Mouse (Mus musculus): ENCODE measurements around the gene Itpkc. TPM values are rescaled to one million over a fixed set of nuclear protein-coding genes. Genes with fewer than 3 reads are reported as not detected.

The Itpkc gene
- polyA plus RNA-seq, 1 experiment from 2014 or later: 3.3 TPM

DNA sequence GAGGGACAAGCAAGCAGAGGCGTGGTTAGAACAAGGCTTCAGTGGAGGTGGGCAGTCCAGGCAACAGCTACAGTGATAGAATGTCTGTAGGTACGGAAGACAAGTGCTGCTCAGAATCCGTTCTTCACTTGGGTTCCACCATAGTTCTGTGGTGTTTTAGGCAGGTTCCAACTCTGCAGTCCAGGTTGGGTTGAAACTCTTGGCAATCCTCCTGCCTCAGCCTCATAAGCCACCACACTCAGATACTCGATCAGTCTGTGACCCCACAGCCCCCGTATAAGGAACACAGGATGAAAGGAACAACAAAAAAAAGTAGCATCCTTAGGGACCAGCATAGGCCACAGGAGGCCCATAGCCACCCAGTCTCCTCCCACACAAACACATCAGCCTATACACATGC lies 36.0 kb downstream of the Itpkc start:
- H3K4me1 ChIP-seq: peaks cover 19% of the 10 kb centered on the region
- peaks cover 77% of the 10 kb centered on the region for H3K36me3 ChIP-seq
- H3K9ac ChIP-seq: no peak overlapping the region
- H3K4me2 ChIP-seq: no peak overlapping the region
- ATAC-seq (ENCODE audit: extremely low read depth, insufficient number of reproducible peaks, low FRiP score, low TSS enrichment): no peak
- no peak overlapping the region for H3K4me3 ChIP-seq
- 93% methylated on average over 5 of the region's 5 CpGs for WGBS
- no peaks in the 10 kb centered on the region for H3K27me3 ChIP-seq (replicated peaks)
- no peak overlapping the region for H3K27ac ChIP-seq (replicated peaks)
- no peaks in the 10 kb centered on the region for H3K9me3 ChIP-seq

GRCm38 (mm10) chr7:27189271-27189931 lies 39.1 kb downstream of the Itpkc start:
- H3K27ac ChIP-seq (replicated peaks): no peak overlapping the region
- H3K36me3 ChIP-seq: peaks cover 100% of the 10 kb centered on the region
- H3K4me3 ChIP-seq: no peak overlapping the region
- 94% methylated on average over 10 of the region's 10 CpGs for WGBS
- no peak overlapping the region for H3K9ac ChIP-seq
- no peaks in the 10 kb centered on the region for H3K9me3 ChIP-seq
- H3K4me1 ChIP-seq: peaks cover 10% of the 10 kb centered on the region
- no peaks in the 10 kb centered on the region for H3K27me3 ChIP-seq (replicated peaks)
- H3K4me2 ChIP-seq: no peak overlapping the region
- ATAC-seq (ENCODE audit: extremely low read depth, insufficient number of reproducible peaks, low FRiP score, low TSS enrichment): no peak

GRCm38 (mm10) chr7:27185986-27186385 lies 42.5 kb downstream of the Itpkc start:
- H3K4me3 ChIP-seq: no peak overlapping the region
- no peak for ATAC-seq (ENCODE audit: extremely low read depth, insufficient number of reproducible peaks, low FRiP score, low TSS enrichment)
- WGBS: 81% methylated on average over 5 of the region's 5 CpGs

DNA sequence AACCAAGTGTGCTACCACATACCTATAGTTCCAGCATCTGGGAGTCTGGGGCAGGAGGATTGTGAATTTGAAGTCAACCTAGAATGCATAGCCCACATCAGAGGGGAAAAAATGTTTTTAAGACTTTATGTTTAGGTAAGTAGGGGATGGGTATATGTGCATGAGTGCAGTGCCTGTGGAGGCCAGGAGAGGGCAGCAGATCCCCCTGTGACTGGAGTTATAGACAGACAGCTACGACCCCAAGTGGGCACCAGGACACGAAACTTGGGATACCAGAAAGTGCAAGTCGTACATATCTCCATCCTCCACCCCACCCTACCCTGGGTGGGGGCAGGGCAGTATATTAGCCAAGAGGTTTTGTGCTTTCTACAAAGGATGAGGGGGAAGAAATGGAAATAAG lies 43.5 kb downstream of the Itpkc start:
- no peaks in the 10 kb centered on the region for H3K9me3 ChIP-seq
- no peak overlapping the region for H3K4me3 ChIP-seq
- H3K27me3 ChIP-seq (replicated peaks): no peaks in the 10 kb centered on the region
- WGBS: 58% methylated on average over 3 of the region's 3 CpGs
- no peak overlapping the region for H3K27ac ChIP-seq (replicated peaks)
- H3K4me1 ChIP-seq: peaks cover 8% of the 10 kb centered on the region
- no peak for ATAC-seq (ENCODE audit: extremely low read depth, insufficient number of reproducible peaks, low FRiP score, low TSS enrichment)
- peaks cover 69% of the 10 kb centered on the region for H3K36me3 ChIP-seq
- no peak overlapping the region for H3K4me2 ChIP-seq
- no peak overlapping the region for H3K9ac ChIP-seq

More at GRCm38 (mm10) chr7:27185986-27186385, 42.5 kb downstream of the Itpkc start:
- Histone ChIP-seq H3K4me1 (no peaks in the 10 kb centered on the region), H3K9me3 (no peaks in the 10 kb centered on the region), H3K27me3 (replicated peaks) (no peaks in the 10 kb centered on the region), H3K4me2 (no peak overlapping the region), H3K27ac (replicated peaks) (no peak overlapping the region), H3K36me3 (peaks cover 79% of the 10 kb centered on the region), H3K9ac (no peak overlapping the region)

- Histone ChIP-seq H3K4me2 (no peak overlapping the region), H3K4me3 (no peak overlapping the region), H3K4me1 (peaks cover 24% of the 10 kb centered on the region), H3K9me3 (no peaks in the 10 kb centered on the region), H3K27me3 (replicated peaks) (no peaks in the 10 kb centered on the region), H3K27ac (replicated peaks) (no peak overlapping the region), H3K36me3 (peaks cover 44% of the 10 kb centered on the region), H3K9ac (no peak overlapping the region)
- no peak for ATAC-seq (ENCODE audit: extremely low read depth, insufficient number of reproducible peaks, low FRiP score, low TSS enrichment)
- WGBS: 68% methylated on average over 1 of the region's 1 CpGs
Measured at GRCm38 (mm10) chr7:27182498-27182897, 46.0 kb downstream of the Itpkc start.

DNA sequence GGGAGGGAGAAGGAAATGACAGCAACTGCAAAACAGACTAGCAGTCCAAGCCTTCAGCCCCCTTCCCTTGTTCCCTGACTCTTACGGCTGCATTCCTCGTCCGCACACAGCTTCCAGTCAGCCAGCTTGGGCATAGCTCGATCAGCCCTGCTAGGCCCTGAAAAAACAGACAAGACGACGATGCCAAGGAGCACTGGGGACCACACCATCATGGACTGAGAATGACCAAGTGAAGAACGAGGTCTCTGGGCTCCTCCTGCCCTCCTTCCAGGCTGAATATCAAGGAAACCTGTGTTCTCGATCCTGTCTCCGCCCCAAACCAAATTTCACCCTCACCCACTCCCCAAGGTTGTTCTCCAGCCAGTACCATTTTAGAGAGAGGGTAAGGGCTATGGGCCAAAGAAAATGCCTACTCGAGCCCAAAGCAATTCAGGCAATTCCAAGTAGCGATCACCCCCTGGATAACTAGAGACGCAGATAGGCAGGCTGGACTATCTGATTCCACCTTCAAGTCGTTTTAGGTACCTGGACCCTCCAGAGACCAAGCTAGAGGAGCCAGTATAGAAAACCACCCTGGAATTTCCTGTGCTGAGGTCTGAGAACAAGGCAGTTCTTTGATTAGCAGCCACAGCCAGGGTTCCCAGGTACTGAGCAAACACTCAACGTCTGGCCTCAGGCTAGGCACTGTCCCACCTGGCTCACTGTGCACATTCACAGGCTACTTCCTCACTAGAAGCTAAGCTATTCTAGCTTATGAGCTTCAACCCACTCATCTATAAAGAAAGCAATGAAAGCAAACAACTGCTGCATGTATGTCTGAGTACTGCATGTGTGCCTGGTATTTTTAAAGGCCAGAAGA lies 47.4 kb downstream of the Itpkc start, which contains the start of the genes Gm21983 and Mia:
Gm21983 (minus strand) TSS at position 250 of the 859 bp plus-strand sequence.
Mia (minus strand) TSS at position 321 of the 859 bp plus-strand sequence.
- no peak for ATAC-seq (ENCODE audit: extremely low read depth, insufficient number of reproducible peaks, low FRiP score, low TSS enrichment)
- H3K27me3 ChIP-seq (replicated peaks): no peaks in the 10 kb centered on the region
- 56% methylated on average over 14 of the region's 14 CpGs for WGBS
- H3K9ac ChIP-seq: 0 out of 2 replicates have a peak within 1 kb of the TSS, but pooled peaks have one; percentile 7
- H3K9me3 ChIP-seq: no peaks in the 10 kb centered on the region
- H3K4me2 ChIP-seq: no peak within 1 kb of the TSS
- peaks cover 24% of the 10 kb centered on the region for H3K4me1 ChIP-seq
- peaks cover 30% of the 10 kb centered on the region for H3K36me3 ChIP-seq
- 0 out of 2 replicates have a peak within 1 kb of the TSS, but pooled peaks have one; percentile 82 for H3K4me3 ChIP-seq
- H3K27ac ChIP-seq (replicated peaks): peak within 1 kb of the TSS; percentile 81; the same call in 1 of the 2 replicates

DNA sequence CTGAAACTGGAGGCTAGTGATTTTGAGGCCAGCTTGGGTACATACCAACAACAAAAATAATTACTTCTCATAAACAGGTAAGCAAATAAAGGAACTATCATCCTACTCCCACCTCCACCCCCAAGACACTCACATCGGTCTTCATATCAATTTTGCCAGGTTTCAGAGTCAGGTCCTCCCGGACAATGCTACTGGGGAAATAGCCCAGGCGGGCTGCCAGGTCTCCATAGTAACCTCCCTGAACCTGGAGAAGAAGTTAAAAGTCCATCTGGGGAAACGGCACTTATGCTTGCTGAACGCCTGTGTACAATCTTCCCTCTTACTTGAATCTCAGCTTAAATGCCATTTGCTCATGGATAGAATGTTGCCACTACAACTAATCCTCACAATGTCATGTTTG lies 48.4 kb downstream of the Itpkc start:
- Histone ChIP-seq H3K4me2 (no peak overlapping the region), H3K27ac (replicated peaks) (peak overlapping the region; percentile 81; the same call in 1 of the 2 replicates), H3K9ac (0 out of 2 replicates have a peak overlapping the region, but pooled peaks have one; percentile 7), H3K9me3 (no peaks in the 10 kb centered on the region), H3K36me3 (peaks cover 29% of the 10 kb centered on the region), H3K27me3 (replicated peaks) (no peaks in the 10 kb centered on the region), H3K4me1 (peaks cover 24% of the 10 kb centered on the region), H3K4me3 (0 out of 2 replicates have a peak overlapping the region, but pooled peaks have one; percentile 82)
- no peak for ATAC-seq (ENCODE audit: extremely low read depth, insufficient number of reproducible peaks, low FRiP score, low TSS enrichment)
- 61% methylated on average over 5 of the region's 5 CpGs for WGBS

GRCm38 (mm10) chr7:27179217-27179918 lies 49.1 kb downstream of the Itpkc start:
- Histone ChIP-seq H3K4me2 (peak overlapping the region; percentile 74), H3K27ac (replicated peaks) (peak overlapping the region; percentile 81), H3K27me3 (replicated peaks) (no peaks in the 10 kb centered on the region), H3K9ac (peak overlapping the region; percentile 77), H3K4me1 (peaks cover 24% of the 10 kb centered on the region), H3K36me3 (peaks cover 29% of the 10 kb centered on the region), H3K4me3 (peak overlapping the region; percentile 82), H3K9me3 (no peaks in the 10 kb centered on the region)
- no peak for ATAC-seq (ENCODE audit: extremely low read depth, insufficient number of reproducible peaks, low FRiP score, low TSS enrichment)
- 43% methylated on average over 16 of the region's 16 CpGs for WGBS

DNA sequence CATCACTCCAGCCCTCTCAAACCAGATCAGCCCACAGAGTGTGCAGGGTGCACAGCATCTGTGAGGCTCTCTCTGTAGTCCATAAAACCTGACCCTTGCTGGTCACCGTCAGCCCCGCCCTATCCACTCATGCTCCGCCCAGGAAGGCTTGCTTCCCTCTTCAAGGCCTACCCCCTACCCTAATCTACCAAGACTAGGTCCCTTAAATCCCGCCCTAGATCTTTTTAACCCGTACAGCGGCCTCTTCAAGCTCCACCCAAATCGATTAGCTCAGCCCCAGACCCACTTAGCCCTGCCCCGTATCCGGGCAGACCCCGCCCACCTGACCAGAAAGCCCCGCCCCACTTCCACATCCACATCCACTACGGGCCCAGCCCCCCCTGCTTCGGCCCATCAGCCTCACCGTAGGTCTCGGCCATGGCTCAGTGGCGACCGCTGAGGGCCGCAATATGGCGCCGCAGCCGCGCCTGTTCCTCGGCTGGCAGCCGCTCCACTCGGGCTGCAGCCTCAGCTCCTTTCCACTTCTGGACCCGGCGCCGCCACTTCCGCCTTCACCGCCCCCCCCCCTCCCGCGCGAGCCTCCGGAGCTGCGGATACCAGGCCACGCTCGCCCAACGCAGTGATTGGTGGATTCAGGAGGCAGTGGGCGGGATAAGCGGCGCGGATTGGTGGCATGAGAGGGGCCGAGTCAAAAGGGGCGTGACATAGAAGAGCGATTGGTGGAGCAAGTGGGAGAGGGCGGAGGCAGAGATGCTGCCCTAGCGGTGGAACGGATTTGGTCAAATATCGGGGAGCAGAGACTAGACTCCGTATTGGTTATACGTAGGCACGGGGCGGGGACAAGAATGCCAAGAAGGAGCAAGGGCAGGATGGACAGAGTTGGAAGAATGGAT lies 49.9 kb downstream of the Itpkc start, which contains the start of gene Rab4b:
Rab4b (minus strand) TSS at position 573 of the 893 bp plus-strand sequence.
- Histone ChIP-seq H3K36me3 (peaks cover 30% of the 10 kb centered on the region), H3K9ac (peak within 1 kb of the TSS; percentile 84), H3K27me3 (replicated peaks) (no peaks in the 10 kb centered on the region), H3K4me1 (peaks cover 24% of the 10 kb centered on the region), H3K27ac (replicated peaks) (peak within 1 kb of the TSS; percentile 97), H3K4me3 (peak within 1 kb of the TSS; percentile 82), H3K9me3 (no peaks in the 10 kb centered on the region), H3K4me2 (peak within 1 kb of the TSS; percentile 74)
- under 1% methylated on average over 52 of the region's 53 CpGs for WGBS
- peak; percentile 98 for ATAC-seq (ENCODE audit: extremely low read depth, insufficient number of reproducible peaks, low FRiP score, low TSS enrichment)

GRCm38 (mm10) chr7:27177942-27178323 lies 50.5 kb downstream of the Itpkc start:
- Histone ChIP-seq H3K4me3 (peak overlapping the region; percentile 82), H3K27ac (replicated peaks) (peak overlapping the region; percentile 97), H3K36me3 (peaks cover 31% of the 10 kb centered on the region), H3K4me1 (peaks cover 24% of the 10 kb centered on the region), H3K27me3 (replicated peaks) (no peaks in the 10 kb centered on the region), H3K9ac (peak overlapping the region; percentile 84), H3K4me2 (peak overlapping the region; percentile 74), H3K9me3 (no peaks in the 10 kb centered on the region)
- WGBS: 23% methylated on average over 4 of the region's 4 CpGs
- ATAC-seq (ENCODE audit: extremely low read depth, insufficient number of reproducible peaks, low FRiP score, low TSS enrichment): no peak
